Mouse (Mus musculus) hindbrain, embryonic 16.5 days (tissue): ENCODE measurements at regions not wholly inside any gene's neighbourhood (a gene's known extent, or its start where the extent isn't known, plus 50 kb on each side); places are given as distances from the start of the nearest gene placed in this dataset.

Experiments used
- ATAC-seq: fragments of 200-750 bp; cut with Nextera tagmentation; 2 replicates; pipeline ENCODE4 v1.8.0; 2017; ENCODE audit warnings: moderate TSS enrichment, moderate library complexity
- H3K27ac ChIP-seq: fragments of 300-500 bp; sonication (generic); 2 replicates; pipeline ENCODE4 v1.5.1; 2014; ENCODE audit warnings: low read depth, mild to moderate bottlenecking, control low read depth, low read length, moderate library complexity
- H3K27me3 ChIP-seq: fragments of 300-500 bp; sonication (generic); replicated peaks from 2 replicates; pipeline ENCODE4 v1.6.1; 2014; ENCODE audit warnings: low read length; ENCODE audit not compliant: control insufficient read depth, insufficient read depth
- H3K36me3 ChIP-seq: fragments of 300-500 bp; sonication (generic); 2 replicates; pipeline ENCODE4 v1.6.1; 2014; ENCODE audit warnings: mild to moderate bottlenecking, low read length, moderate library complexity, mixed read lengths; ENCODE audit not compliant: control insufficient read depth, insufficient read depth
- H3K4me1 ChIP-seq: fragments of 300-500 bp; sonication (generic); 2 replicates; pipeline ENCODE4 v1.6.1; 2014; ENCODE audit warnings: low read depth, low read length; ENCODE audit not compliant: control insufficient read depth, insufficient read depth
- H3K4me2 ChIP-seq: fragments of 300-500 bp; sonication (generic); 2 replicates; pipeline ENCODE4 v1.6.1; 2014; ENCODE audit warnings: mild to moderate bottlenecking, low read length, control low read depth, moderate library complexity
- H3K4me3 ChIP-seq: fragments of 300-500 bp; sonication (generic); 2 replicates; pipeline ENCODE4 v1.5.1; 2014; ENCODE audit warnings: mild to moderate bottlenecking, low read length, control low read depth, moderate library complexity
- H3K9ac ChIP-seq: fragments of 300-500 bp; sonication (generic); 2 replicates; pipeline ENCODE4 v1.6.1; 2014; ENCODE audit warnings: low read depth, mild to moderate bottlenecking, control low read depth, low read length, moderate library complexity
- H3K9me3 ChIP-seq: fragments of 300-500 bp; sonication (generic); 2 replicates; pipeline ENCODE4 v1.6.1; 2014; ENCODE audit warnings: mild to moderate bottlenecking, low read length, moderate library complexity; ENCODE audit not compliant: control insufficient read depth
- WGBS: fragments of 180-500 bp; shearing (Covaris S2); extraction: QIAGEN DNeasy Blood & Tissue Kit; methylation state at CpG from one replicate; pipeline ENCODE4 v1.1.7; 2014; 5-methylcytosine and 5-hydroxymethylcytosine counted together

- Histone ChIP-seq H3K27ac (no peak overlapping the region), H3K4me3 (no peak overlapping the region), H3K4me2 (no peak overlapping the region), H3K9me3 (no peaks in the 10 kb centered on the region), H3K9ac (no peak overlapping the region), H3K36me3 (no peaks in the 10 kb centered on the region), H3K4me1 (no peaks in the 10 kb centered on the region), H3K27me3 (no peaks in the 10 kb centered on the region)
- ATAC-seq, result no peak
- WGBS, result 80% methylated on average over 2 of the region's 2 CpGs
Observed at GRCm38 (mm10) chr10:66303235-66303780, 792.6 kb upstream of the Jmjd1c start.

GRCm38 (mm10) chr10:66304901-66305300 is 791.0 kb upstream of the Jmjd1c start:
- H3K27ac ChIP-seq, result no peak overlapping the region
- H3K9ac ChIP-seq, result no peak overlapping the region
- no peak overlapping the region for H3K4me2 ChIP-seq
- H3K9me3 ChIP-seq, result no peaks in the 10 kb centered on the region
- ATAC-seq, result no peak
- H3K4me3 ChIP-seq, result no peak overlapping the region
- H3K27me3 ChIP-seq, result no peaks in the 10 kb centered on the region
- no peaks in the 10 kb centered on the region for H3K4me1 ChIP-seq
- no peaks in the 10 kb centered on the region for H3K36me3 ChIP-seq

DNA sequence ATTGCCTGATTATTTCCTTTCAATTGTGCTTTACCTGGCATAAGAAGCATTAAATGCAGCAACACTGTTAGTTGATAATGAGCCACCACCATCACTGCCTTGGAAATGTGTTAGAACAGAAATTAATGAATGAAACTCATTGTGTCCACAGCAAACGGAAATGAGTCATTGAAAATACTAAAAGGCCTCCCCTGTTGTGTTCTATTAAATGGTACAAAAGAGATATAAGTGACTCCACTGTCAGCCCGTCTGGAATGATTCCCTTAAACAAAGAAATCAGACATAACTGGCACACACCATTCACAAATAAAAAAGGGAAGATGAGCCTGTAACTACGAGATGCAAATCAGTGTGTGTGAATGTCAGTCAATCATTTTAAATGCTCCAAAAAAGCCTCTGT is 764.8 kb upstream of the Jmjd1c start:
- Histone ChIP-seq H3K27ac (no peak overlapping the region), H3K4me1 (no peaks in the 10 kb centered on the region), H3K36me3 (no peaks in the 10 kb centered on the region), H3K9me3 (no peaks in the 10 kb centered on the region), H3K9ac (no peak overlapping the region), H3K4me3 (no peak overlapping the region), H3K4me2 (no peak overlapping the region), H3K27me3 (no peaks in the 10 kb centered on the region)
- 30% methylated on average over 3 of the region's 3 CpGs for WGBS
- ATAC-seq, result no peak

DNA sequence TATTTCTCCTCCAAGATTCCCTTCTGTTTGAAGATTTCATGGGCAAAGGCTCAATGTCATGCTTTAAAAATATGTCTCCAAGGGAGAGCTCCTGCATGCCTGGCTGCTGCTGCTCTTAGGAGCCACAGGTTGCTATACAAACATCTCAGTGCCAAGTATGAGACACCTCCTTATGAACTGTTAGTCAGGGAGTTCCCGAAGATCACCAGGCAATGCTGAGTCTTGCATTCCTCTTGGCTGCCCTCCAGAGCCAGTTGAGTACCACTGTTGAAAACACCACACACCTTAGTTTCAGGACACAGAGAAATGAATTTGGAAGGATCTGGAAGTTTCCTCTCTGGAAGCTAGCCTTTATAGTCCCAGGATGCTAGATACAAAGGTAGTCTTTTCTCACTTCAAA is 757.9 kb upstream of the Jmjd1c start:
- no peak overlapping the region for H3K4me2 ChIP-seq
- no peaks in the 10 kb centered on the region for H3K36me3 ChIP-seq
- WGBS, result 64% methylated on average over 1 of the region's 1 CpGs
- H3K4me3 ChIP-seq, result no peak overlapping the region
- no peak for ATAC-seq
- peaks cover 2% of the 10 kb centered on the region; the same call in 1 of the 2 replicates for H3K9me3 ChIP-seq
- no peaks in the 10 kb centered on the region for H3K4me1 ChIP-seq
- H3K27ac ChIP-seq, result no peak overlapping the region
- no peaks in the 10 kb centered on the region for H3K27me3 ChIP-seq
- H3K9ac ChIP-seq, result no peak overlapping the region

DNA sequence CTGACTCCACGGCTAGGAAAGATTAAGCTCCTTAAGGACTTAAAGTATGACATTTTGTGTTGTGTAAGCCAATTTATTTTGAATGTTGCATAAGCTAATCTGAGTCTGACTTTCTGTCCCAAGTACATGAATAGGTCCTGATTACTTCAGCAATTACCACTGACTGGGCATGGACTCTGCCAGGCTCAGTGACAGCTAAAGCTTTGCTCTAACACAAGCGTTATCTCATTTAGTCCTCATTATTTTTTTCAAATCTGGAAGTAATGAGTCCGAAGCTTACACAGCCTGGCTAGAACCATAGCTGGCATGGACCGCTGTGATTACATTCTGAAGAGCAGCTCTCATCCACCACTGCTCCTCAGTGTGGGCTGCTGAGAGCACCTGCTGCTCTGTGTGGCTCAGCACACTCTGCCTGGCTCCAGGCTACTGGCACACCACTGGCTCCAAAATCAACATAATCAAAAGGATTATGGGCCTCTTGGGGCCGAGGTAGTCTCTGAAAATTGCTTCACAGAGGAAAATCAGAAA is 753.0 kb upstream of the Jmjd1c start:
- 73% methylated on average over 5 of the region's 5 CpGs for WGBS
- no peak overlapping the region for H3K4me3 ChIP-seq
- H3K36me3 ChIP-seq, result no peaks in the 10 kb centered on the region
- H3K4me1 ChIP-seq, result no peaks in the 10 kb centered on the region
- H3K9ac ChIP-seq, result no peak overlapping the region
- H3K27me3 ChIP-seq, result no peaks in the 10 kb centered on the region
- H3K9me3 ChIP-seq, result peaks cover 2% of the 10 kb centered on the region; the same call in 1 of the 2 replicates
- H3K4me2 ChIP-seq, result no peak overlapping the region
- ATAC-seq, result peak; percentile 60; the same call in 1 of the 2 replicates
- no peak overlapping the region for H3K27ac ChIP-seq

- H3K9me3 ChIP-seq, result no peaks in the 10 kb centered on the region
- ATAC-seq, result no peak
- no peak overlapping the region for H3K4me3 ChIP-seq
- H3K9ac ChIP-seq, result no peak overlapping the region
- H3K27me3 ChIP-seq, result no peaks in the 10 kb centered on the region
- WGBS, result 70% methylated on average over 3 of the region's 3 CpGs
- no peaks in the 10 kb centered on the region for H3K4me1 ChIP-seq
- no peak overlapping the region for H3K4me2 ChIP-seq
- H3K27ac ChIP-seq, result no peak overlapping the region
- H3K36me3 ChIP-seq, result no peaks in the 10 kb centered on the region
Observed at GRCm38 (mm10) chr10:66348398-66348797, 747.5 kb upstream of the Jmjd1c start.

DNA sequence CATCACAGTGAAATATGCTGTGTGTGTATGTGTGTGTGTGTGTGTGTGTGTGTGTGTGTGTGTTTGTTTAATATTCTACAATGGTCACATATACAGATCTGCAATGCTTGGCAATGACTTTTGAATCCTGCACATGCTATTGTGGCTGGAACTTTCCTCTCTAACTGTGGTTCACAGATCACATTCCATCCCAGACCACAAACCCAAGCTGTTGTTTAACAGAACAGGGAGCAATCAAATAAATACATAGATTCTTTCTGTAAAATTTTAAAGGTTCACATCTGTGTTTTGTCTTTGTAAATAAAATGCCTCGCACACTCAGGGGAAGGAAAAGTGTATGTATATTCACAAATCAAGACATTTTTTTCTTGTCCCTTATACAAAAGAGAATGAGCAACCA is 744.9 kb upstream of the Jmjd1c start:
- 84% methylated on average over 1 of the region's 1 CpGs for WGBS
- no peak for ATAC-seq
- H3K4me3 ChIP-seq, result no peak overlapping the region

DNA sequence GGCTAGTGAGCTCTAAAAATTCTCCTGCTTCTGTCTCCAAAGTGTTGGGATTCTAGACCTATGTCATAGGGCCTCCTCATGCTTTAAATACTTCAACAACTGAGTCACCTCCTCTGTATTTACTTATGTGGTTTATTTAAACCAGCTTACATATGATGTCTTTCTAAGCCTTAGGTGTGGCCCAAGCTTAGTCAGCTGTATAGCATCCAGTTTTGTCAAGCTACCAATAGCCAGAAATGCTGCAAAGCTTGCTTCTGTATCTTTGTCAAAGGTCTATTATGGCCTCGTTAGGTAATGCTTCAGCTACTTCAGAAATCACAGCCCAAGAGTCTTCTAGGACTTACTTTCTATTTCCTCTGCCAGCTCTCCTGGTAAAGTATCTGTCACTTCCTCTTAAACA is 741.9 kb upstream of the Jmjd1c start:
- H3K27ac ChIP-seq, result no peak overlapping the region
- no peaks in the 10 kb centered on the region for H3K4me1 ChIP-seq
- H3K27me3 ChIP-seq, result no peaks in the 10 kb centered on the region
- H3K4me3 ChIP-seq, result no peak overlapping the region
- no peak overlapping the region for H3K4me2 ChIP-seq
- no peaks in the 10 kb centered on the region for H3K36me3 ChIP-seq
- no peak for ATAC-seq
- 70% methylated on average over 1 of the region's 1 CpGs for whole genome bisulfite sequencing
- H3K9me3 ChIP-seq, result no peaks in the 10 kb centered on the region
- H3K9ac ChIP-seq, result no peak overlapping the region

More for the DNA sequence above, 744.9 kb upstream of the Jmjd1c start:
- no peak overlapping the region for H3K27ac ChIP-seq
- H3K36me3 ChIP-seq, result no peaks in the 10 kb centered on the region
- H3K4me2 ChIP-seq, result no peak overlapping the region
- no peaks in the 10 kb centered on the region for H3K9me3 ChIP-seq
- no peaks in the 10 kb centered on the region for H3K27me3 ChIP-seq
- H3K9ac ChIP-seq, result no peak overlapping the region
- H3K4me1 ChIP-seq, result no peaks in the 10 kb centered on the region

GRCm38 (mm10) chr10:66354986-66355385 is 740.9 kb upstream of the Jmjd1c start:
- Histone ChIP-seq H3K27ac (no peak overlapping the region), H3K27me3 (no peaks in the 10 kb centered on the region), H3K4me1 (no peaks in the 10 kb centered on the region), H3K9me3 (no peaks in the 10 kb centered on the region), H3K4me2 (no peak overlapping the region), H3K9ac (no peak overlapping the region), H3K4me3 (no peak overlapping the region), H3K36me3 (no peaks in the 10 kb centered on the region)
- WGBS, result 54% methylated on average over 2 of the region's 2 CpGs
- ATAC-seq, result no peak

DNA sequence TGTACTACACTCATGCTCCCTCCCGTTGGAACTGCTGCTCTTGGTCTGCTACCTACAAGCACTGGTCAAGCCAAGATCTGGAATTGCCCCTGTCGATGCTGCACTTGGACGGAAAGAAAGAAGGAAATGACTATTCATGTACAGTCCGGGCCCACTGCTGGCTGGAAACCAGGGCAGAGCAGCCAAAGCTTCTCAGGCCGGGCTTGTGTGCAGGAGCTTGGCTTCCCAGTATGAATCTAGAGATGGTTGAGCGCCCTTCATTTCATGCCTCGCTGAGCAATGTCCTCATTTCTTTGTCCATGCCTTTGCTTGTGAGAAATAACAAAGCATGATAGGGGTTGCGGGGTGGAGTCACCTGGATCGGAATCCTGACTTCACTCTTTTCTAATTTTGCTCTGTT is 738.2 kb upstream of the Jmjd1c start:
- Histone ChIP-seq H3K36me3 (no peaks in the 10 kb centered on the region), H3K9ac (no peak overlapping the region), H3K4me1 (no peaks in the 10 kb centered on the region), H3K27me3 (no peaks in the 10 kb centered on the region), H3K4me2 (no peak overlapping the region), H3K9me3 (no peaks in the 10 kb centered on the region), H3K4me3 (no peak overlapping the region), H3K27ac (no peak overlapping the region)
- WGBS, result 52% methylated on average over 9 of the region's 9 CpGs
- peak; percentile 94 for ATAC-seq
